Mouse (Mus musculus) C3H10T1/2 (cell line): Measurements from ENCODE around the gene Abce1. TPM values are rescaled to one million over a fixed set of nuclear protein-coding genes. Genes with fewer than 3 reads are reported as not detected.

Experiments
- polyA plus RNA-seq, 2 experiments: library from polyadenylated mRNA; unstranded; fragments of >200 nt; fragmentation: generic; extraction: Trizol; gene quantifications; one replicate each; pipeline ENCODE4 v1.2.1; 2012; ENCODE audit warnings: missing spikeins in 2 of 2

Gene Abce1
- polyA plus RNA-seq = 1 to 10 TPM; 1.4 to 7.4 TPM

GRCm38 (mm10) chr8:79711064-79711961, at the start of gene Abce1, which contains the start of gene Anapc10:
TSS of gene Abce1 (minus strand) at chr8:79711740.
TSS of gene Anapc10 (plus strand) at chr8:79711820.

GRCm38 (mm10) chr8:79639586-79640451, 71.7 kb downstream of the Abce1 start, which contains the start of gene Otud4:
TSS of gene Otud4 (plus strand) at chr8:79639618.

Other genes starting within 250 kb of the Abce1 start
- 1 to 10 TPM in 1 of 2 experiments, under 1 TPM in 1; 0.48 to 2.3 TPM for gene Otud4, start 72.1 kb downstream of the Abce1 start, polyA plus RNA-seq
- gene Anapc10, start 80 bp upstream of the Abce1 start, polyA plus RNA-seq = 1 to 10 TPM; 2.0 to 5.6 TPM